Mouse (Mus musculus) ZHBTc4 (cell line): ENCODE data around the gene Epb41l1.

ENCODE experiments used
- DNase-seq: peaks from one replicate; pipeline ENCODE4 v3.0.0-alpha.2; 2011; ENCODE audit warnings: low read depth, low spot score

The Epb41l1 gene

GRCm38 (mm10) chr2:156423672-156424071, 3.0 kb downstream of the Epb41l1 start:
- peak; percentile 66 for DNase-seq

GRCm38 (mm10) chr2:156425618-156426017, 4.9 kb downstream of the Epb41l1 start:
- DNase-seq, result peak; percentile 96

- peak; percentile 78 for DNase-seq
Observed at GRCm38 (mm10) chr2:156426151-156426550, 5.4 kb downstream of the Epb41l1 start.

GRCm38 (mm10) chr2:156429836-156430235, 9.1 kb downstream of the Epb41l1 start:
- peak; percentile 84 for DNase-seq

GRCm38 (mm10) chr2:156430326-156430725, 9.6 kb downstream of the Epb41l1 start:
- DNase-seq, result no peak

GRCm38 (mm10) chr2:156431409-156431808, 10.7 kb downstream of the Epb41l1 start:
- peak; percentile 75 for DNase-seq

- no peak for DNase-seq
Observed at GRCm38 (mm10) chr2:156432086-156432485, 11.4 kb downstream of the Epb41l1 start.

GRCm38 (mm10) chr2:156432874-156433868, 12.5 kb downstream of the Epb41l1 start:
- peak; percentile 79 for DNase-seq

- DNase-seq, result no peak
Observed at GRCm38 (mm10) chr2:156437637-156438036, 16.9 kb downstream of the Epb41l1 start.

GRCm38 (mm10) chr2:156439666-156440462, 19.2 kb downstream of the Epb41l1 start:
- peak; percentile 58 for DNase-seq

GRCm38 (mm10) chr2:156441909-156442308, 21.2 kb downstream of the Epb41l1 start:
- DNase-seq, result no peak

GRCm38 (mm10) chr2:156443323-156443722, 22.6 kb downstream of the Epb41l1 start:
- peak; percentile 81 for DNase-seq

GRCm38 (mm10) chr2:156446489-156447035, 25.9 kb downstream of the Epb41l1 start:
- no peak for DNase-seq

GRCm38 (mm10) chr2:156447413-156448295, 26.9 kb downstream of the Epb41l1 start:
- peak; percentile 72 for DNase-seq

GRCm38 (mm10) chr2:156451225-156452148, 30.8 kb downstream of the Epb41l1 start:
- peak; percentile 68 for DNase-seq

- no peak for DNase-seq
Observed at GRCm38 (mm10) chr2:156452149-156452536, 31.4 kb downstream of the Epb41l1 start.

- no peak for DNase-seq
Observed at GRCm38 (mm10) chr2:156453822-156454221, 33.1 kb downstream of the Epb41l1 start.

- DNase-seq, result no peak
Observed at GRCm38 (mm10) chr2:156455508-156456108, 34.9 kb downstream of the Epb41l1 start.
